Mouse (Mus musculus) neural tube, embryonic 13.5 days (tissue): ENCODE results near the gene Calr4. TPM values are rescaled to one million over a fixed set of nuclear protein-coding genes. Genes with fewer than 3 reads are reported as not detected.

Source experiments
- ATAC-seq: fragments of 200-750 bp; cut with Nextera tagmentation; 2 replicates; pipeline ENCODE4 v1.8.0; 2017; ENCODE audit warnings: low read depth, mild to moderate bottlenecking, moderate TSS enrichment, moderate library complexity
- H3K27ac ChIP-seq: fragments of 300-500 bp; sonication (generic); replicated peaks from 2 replicates; pipeline ENCODE4 v1.5.1; 2015; ENCODE audit warnings: moderate library complexity, mild to moderate bottlenecking, inconsistent platforms
- H3K27me3 ChIP-seq: fragments of 300-500 bp; sonication (generic); 2 replicates; pipeline ENCODE4 v1.6.1; 2015; ENCODE audit warnings: mild to moderate bottlenecking, inconsistent platforms
- H3K36me3 ChIP-seq: fragments of 300-500 bp; sonication (generic); 2 replicates; pipeline ENCODE4 v1.6.1; 2015; ENCODE audit warnings: mild to moderate bottlenecking, inconsistent platforms
- H3K4me1 ChIP-seq: fragments of 300-500 bp; sonication (generic); replicated peaks from 2 replicates; pipeline ENCODE4 v1.6.1; 2015; ENCODE audit warnings: inconsistent platforms
- H3K4me2 ChIP-seq: fragments of 300-500 bp; sonication (generic); 2 replicates; pipeline ENCODE4 v1.6.1; 2015; ENCODE audit warnings: inconsistent platforms, mild to moderate bottlenecking, moderate library complexity
- H3K4me3 ChIP-seq: fragments of 300-500 bp; sonication (generic); 2 replicates; pipeline ENCODE4 v1.5.1; 2015; ENCODE audit warnings: mild to moderate bottlenecking, inconsistent platforms
- H3K9ac ChIP-seq: fragments of 300-500 bp; sonication (generic); 2 replicates; pipeline ENCODE4 v1.6.1; 2015; ENCODE audit warnings: moderate library complexity, mild to moderate bottlenecking, inconsistent platforms
- H3K9me3 ChIP-seq: fragments of 300-500 bp; sonication (generic); 2 replicates; pipeline ENCODE4 v1.6.1; 2016; ENCODE audit warnings: inconsistent platforms
- WGBS: fragments of 180-500 bp; shearing (Covaris S2); methylation state at CpG from one replicate; pipeline ENCODE4 v1.1.7; 2015; 5-methylcytosine and 5-hydroxymethylcytosine counted together
- polyA plus RNA-seq: library from polyadenylated mRNA; unstranded; fragments of >200 nt; fragmentation: Nextera tagmentation; extraction: Ambion mirVana; gene quantifications from 2 replicates; pipeline ENCODE4 v1.2.1, GENCODE M21; 2015

Gene Calr4
- polyA plus RNA-seq, 1 experiment from 2014 or later, result 1.2 TPM

DNA sequence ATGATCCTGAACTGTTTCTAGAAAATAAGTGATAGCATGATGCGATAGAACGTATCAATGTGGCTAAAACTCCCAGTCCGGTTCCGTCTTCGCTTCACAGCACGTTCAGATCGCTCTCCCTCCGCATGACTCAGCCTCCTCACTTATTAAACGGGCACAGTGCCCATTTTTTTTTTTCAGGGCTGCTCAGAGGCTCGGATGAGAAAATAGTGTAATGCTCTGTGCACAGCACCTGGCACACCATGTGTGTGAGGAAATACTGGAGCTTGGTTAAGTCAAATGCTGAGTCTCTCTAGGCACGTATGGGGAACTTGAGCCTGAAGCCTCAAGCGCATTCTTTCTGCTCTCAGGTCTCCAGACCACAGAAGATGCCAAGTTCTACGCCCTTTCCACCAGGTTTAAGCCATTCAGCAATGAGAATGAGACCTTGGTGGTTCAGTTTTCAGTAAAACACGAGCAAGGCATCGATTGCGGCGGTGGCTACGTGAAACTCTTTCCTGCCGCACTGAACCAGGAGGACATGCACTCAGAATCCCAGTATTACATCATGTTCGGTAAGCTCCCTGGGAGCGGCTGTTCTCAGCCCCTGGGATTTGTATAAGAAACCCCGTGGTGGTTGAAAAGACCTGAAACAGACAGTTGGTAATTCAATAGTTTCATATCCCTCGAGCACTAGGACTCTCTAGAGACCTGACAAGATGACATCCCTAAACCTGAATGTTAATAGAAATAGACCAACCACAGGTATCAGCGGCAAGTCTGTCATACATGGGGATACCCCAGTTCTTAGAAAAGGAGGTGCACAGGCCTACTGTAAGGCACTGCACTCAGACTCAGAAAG is 4.4 kb downstream of the Calr4 start:
- no peak overlapping the region for H3K4me3 ChIP-seq
- no peak overlapping the region for H3K4me2 ChIP-seq
- H3K9ac ChIP-seq, result no peak overlapping the region
- H3K4me1 ChIP-seq, result peaks cover 66% of the 10 kb centered on the region
- WGBS, result 70% methylated on average over 24 of the region's 24 CpGs
- H3K36me3 ChIP-seq, result no peaks in the 10 kb centered on the region
- no peak for ATAC-seq
- 0 out of 2 replicates have a peak overlapping the region, but pooled peaks have one; percentile 9 for H3K27ac ChIP-seq
- H3K27me3 ChIP-seq, result no peaks in the 10 kb centered on the region
- H3K9me3 ChIP-seq, result no peaks in the 10 kb centered on the region

DNA sequence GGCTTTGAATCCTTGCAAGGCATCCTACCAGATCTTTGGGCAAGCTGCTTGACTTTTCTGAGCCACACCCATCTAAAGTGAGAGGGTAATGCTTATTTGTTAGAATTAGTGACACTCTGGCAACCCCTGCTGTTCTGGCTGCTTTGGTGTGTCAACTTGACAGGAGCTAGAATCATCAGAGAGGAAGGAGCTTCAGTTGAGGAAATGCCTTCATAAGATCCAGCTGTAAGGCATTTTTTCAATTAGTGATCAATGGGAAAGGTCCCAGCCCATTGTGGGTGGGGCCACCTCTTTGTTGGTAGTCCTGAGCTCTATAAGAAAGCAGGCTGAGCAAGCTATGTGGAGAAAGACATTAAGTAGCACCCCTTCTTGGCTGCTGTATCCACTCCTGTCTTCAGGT is 6.9 kb downstream of the Calr4 start:
- H3K4me2 ChIP-seq, result no peak overlapping the region
- no peak overlapping the region for H3K4me3 ChIP-seq
- no peak overlapping the region for H3K9ac ChIP-seq
- H3K27ac ChIP-seq, result peak overlapping the region; percentile 46
- H3K36me3 ChIP-seq, result no peaks in the 10 kb centered on the region
- H3K9me3 ChIP-seq, result no peaks in the 10 kb centered on the region
- no peak for ATAC-seq
- peaks cover 45% of the 10 kb centered on the region for H3K4me1 ChIP-seq
- H3K27me3 ChIP-seq, result no peaks in the 10 kb centered on the region

DNA sequence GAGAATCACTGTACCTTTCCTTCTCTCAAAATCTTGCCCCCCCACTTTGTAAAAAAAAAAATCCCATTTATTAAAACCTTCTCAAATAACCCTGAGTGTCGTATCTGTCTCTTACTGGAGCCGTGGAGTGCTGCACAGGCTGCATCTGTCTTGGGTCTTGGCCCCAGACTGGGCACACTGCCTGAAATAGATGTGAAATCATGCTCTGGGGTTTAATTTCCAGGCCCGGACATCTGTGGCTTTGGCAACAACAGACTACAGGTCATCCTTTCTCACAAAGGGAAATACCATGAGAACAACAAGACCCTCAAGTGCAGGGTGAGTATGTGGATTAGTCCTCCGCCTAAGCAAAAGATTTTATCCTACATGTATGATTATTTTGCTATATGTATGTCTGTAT is 7.6 kb downstream of the Calr4 start:
- no peak overlapping the region for H3K4me3 ChIP-seq
- no peak overlapping the region for H3K9ac ChIP-seq
- peak overlapping the region; percentile 56 for H3K27ac ChIP-seq
- H3K36me3 ChIP-seq, result no peaks in the 10 kb centered on the region
- H3K4me2 ChIP-seq, result no peak overlapping the region
- H3K4me1 ChIP-seq, result peaks cover 38% of the 10 kb centered on the region
- 58% methylated on average over 4 of the region's 4 CpGs for WGBS
- no peak for ATAC-seq
- H3K9me3 ChIP-seq, result no peaks in the 10 kb centered on the region
- H3K27me3 ChIP-seq, result no peaks in the 10 kb centered on the region

DNA sequence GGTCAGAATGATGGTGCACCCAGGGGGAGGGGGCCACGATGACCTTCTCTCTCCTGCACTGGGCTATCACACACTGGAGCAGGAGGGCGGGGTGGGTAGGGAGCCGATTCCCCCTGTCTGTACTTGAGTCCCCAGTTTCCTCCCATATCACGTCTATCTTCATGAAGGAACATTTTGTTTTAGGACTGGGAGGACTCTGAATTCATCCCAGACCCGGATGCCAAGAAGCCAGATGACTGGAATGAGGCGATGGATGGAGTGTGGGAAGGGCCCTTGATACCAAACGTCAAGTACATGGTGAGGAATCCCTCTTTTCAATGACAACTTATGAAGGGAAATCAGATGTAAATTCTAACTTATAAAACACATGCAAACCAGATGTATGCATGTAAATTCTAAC is 10.2 kb downstream of the Calr4 start:
- Histone ChIP-seq H3K4me1 (peaks cover 15% of the 10 kb centered on the region), H3K36me3 (no peaks in the 10 kb centered on the region), H3K4me2 (no peak overlapping the region), H3K9me3 (no peaks in the 10 kb centered on the region), H3K27ac (no peak overlapping the region), H3K27me3 (no peaks in the 10 kb centered on the region), H3K9ac (no peak overlapping the region), H3K4me3 (no peak overlapping the region)
- WGBS, result 87% methylated on average over 7 of the region's 7 CpGs
- ATAC-seq, result no peak

DNA sequence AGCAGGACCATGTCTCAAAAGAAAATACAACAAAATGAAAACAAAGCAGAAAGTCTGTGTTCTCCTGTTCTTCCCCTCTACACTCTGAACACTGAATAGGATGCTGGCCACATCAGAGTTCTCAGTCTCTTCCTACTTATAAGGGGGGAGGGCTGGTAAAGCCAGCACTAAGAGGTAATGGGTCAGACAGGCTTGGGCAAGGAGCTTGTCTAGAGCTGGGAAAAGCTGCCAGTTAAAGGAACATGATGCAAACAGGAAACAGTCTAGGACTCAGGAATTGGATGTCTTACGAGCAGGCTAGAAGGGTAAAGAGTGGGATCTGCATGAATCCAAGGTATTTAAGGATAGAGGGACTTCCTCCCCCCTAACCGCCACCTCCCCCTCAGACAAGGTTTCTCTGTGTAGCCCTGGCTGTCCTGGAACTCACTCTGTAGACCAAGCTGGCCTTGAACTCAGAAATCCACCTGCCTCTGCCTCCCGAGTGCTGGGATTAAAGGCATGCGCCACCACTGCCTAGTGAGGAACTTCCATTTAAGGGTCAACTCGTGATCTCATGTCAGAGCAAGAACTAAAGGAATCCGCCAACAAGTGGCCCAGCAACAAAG is 10.8 kb downstream of the Calr4 start:
- ATAC-seq, result no peak
- no peak overlapping the region for H3K4me3 ChIP-seq
- H3K36me3 ChIP-seq, result no peaks in the 10 kb centered on the region
- no peak overlapping the region for H3K27ac ChIP-seq
- H3K4me1 ChIP-seq, result peaks cover 15% of the 10 kb centered on the region
- H3K9ac ChIP-seq, result no peak overlapping the region
- no peaks in the 10 kb centered on the region for H3K9me3 ChIP-seq
- no peak overlapping the region for H3K4me2 ChIP-seq
- H3K27me3 ChIP-seq, result no peaks in the 10 kb centered on the region
- WGBS, result 88% methylated on average over 6 of the region's 6 CpGs

GRCm38 (mm10) chr4:109251605-109252004 is 17.3 kb downstream of the Calr4 start:
- Histone ChIP-seq H3K4me2 (no peak overlapping the region), H3K4me1 (no peaks in the 10 kb centered on the region), H3K4me3 (no peak overlapping the region), H3K9me3 (no peaks in the 10 kb centered on the region), H3K27ac (no peak overlapping the region), H3K27me3 (no peaks in the 10 kb centered on the region), H3K36me3 (no peaks in the 10 kb centered on the region), H3K9ac (no peak overlapping the region)
- ATAC-seq, result no peak
- 49% methylated on average over 3 of the region's 3 CpGs for WGBS

GRCm38 (mm10) chr4:109252199-109252598 is 17.9 kb downstream of the Calr4 start:
- ATAC-seq, result no peak
- no peak overlapping the region for H3K4me2 ChIP-seq
- no peak overlapping the region for H3K27ac ChIP-seq
- H3K9ac ChIP-seq, result no peak overlapping the region
- no peaks in the 10 kb centered on the region for H3K36me3 ChIP-seq
- H3K27me3 ChIP-seq, result no peaks in the 10 kb centered on the region
- H3K4me1 ChIP-seq, result no peaks in the 10 kb centered on the region
- 78% methylated on average over 4 of the region's 4 CpGs for WGBS
- no peaks in the 10 kb centered on the region for H3K9me3 ChIP-seq
- H3K4me3 ChIP-seq, result no peak overlapping the region

- H3K4me2 ChIP-seq, result no peak overlapping the region
- H3K27me3 ChIP-seq, result no peaks in the 10 kb centered on the region
- no peak overlapping the region for H3K27ac ChIP-seq
- H3K9ac ChIP-seq, result no peak overlapping the region
- no peak overlapping the region for H3K4me3 ChIP-seq
- no peaks in the 10 kb centered on the region for H3K4me1 ChIP-seq
- H3K9me3 ChIP-seq, result no peaks in the 10 kb centered on the region
- WGBS, result 77% methylated on average over 11 of the region's 11 CpGs
- ATAC-seq, result no peak
- H3K36me3 ChIP-seq, result no peaks in the 10 kb centered on the region
These were observed 19.4 kb downstream of the Calr4 start for GRCm38 (mm10) chr4:109253664-109254151.

DNA sequence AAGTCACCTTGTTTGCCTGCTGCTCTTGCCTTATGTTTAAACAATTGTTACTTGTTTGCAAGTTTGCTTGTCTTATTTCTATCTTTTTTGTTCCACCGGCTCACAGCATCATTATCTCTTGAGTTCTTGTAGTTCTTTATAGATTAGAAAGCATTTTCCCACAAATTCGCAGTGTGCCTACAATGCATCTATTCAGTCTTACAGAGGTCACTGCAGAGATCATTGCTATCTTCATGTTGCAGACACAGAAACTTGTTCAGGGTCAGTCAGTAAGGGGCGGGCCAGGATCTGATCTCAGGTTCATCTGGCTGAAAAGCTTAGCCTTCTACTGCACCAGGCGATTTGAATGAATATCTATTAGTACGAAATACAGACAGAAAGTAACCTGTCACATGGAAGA is 20.2 kb downstream of the Calr4 start:
- 80% methylated on average over 5 of the region's 5 CpGs for WGBS
- no peak for ATAC-seq

GRCm38 (mm10) chr4:109255321-109255720 is 21.0 kb downstream of the Calr4 start:
- no peaks in the 10 kb centered on the region for H3K36me3 ChIP-seq
- H3K9ac ChIP-seq, result no peak overlapping the region
- H3K9me3 ChIP-seq, result no peaks in the 10 kb centered on the region
- H3K4me1 ChIP-seq, result no peaks in the 10 kb centered on the region
- 83% methylated on average over 2 of the region's 2 CpGs for WGBS
- H3K4me2 ChIP-seq, result no peak overlapping the region
- no peak overlapping the region for H3K27ac ChIP-seq
- ATAC-seq, result no peak
- H3K27me3 ChIP-seq, result no peaks in the 10 kb centered on the region
- no peak overlapping the region for H3K4me3 ChIP-seq

More for the DNA sequence above, 20.2 kb downstream of the Calr4 start:
- H3K27me3 ChIP-seq, result no peaks in the 10 kb centered on the region
- H3K4me1 ChIP-seq, result no peaks in the 10 kb centered on the region
- H3K4me3 ChIP-seq, result no peak overlapping the region
- H3K9ac ChIP-seq, result no peak overlapping the region
- no peaks in the 10 kb centered on the region for H3K36me3 ChIP-seq
- no peak overlapping the region for H3K4me2 ChIP-seq
- H3K9me3 ChIP-seq, result no peaks in the 10 kb centered on the region
- H3K27ac ChIP-seq, result no peak overlapping the region

- H3K36me3 ChIP-seq, result no peaks in the 10 kb centered on the region
- H3K4me1 ChIP-seq, result no peaks in the 10 kb centered on the region
- H3K4me2 ChIP-seq, result no peak overlapping the region
- H3K4me3 ChIP-seq, result no peak overlapping the region
- ATAC-seq, result no peak
- H3K9me3 ChIP-seq, result no peaks in the 10 kb centered on the region
- no peak overlapping the region for H3K27ac ChIP-seq
- H3K9ac ChIP-seq, result no peak overlapping the region
- 87% methylated on average over 11 of the region's 11 CpGs for WGBS
- H3K27me3 ChIP-seq, result no peaks in the 10 kb centered on the region
These were observed 21.6 kb downstream of the Calr4 start for GRCm38 (mm10) chr4:109255727-109256417.

DNA sequence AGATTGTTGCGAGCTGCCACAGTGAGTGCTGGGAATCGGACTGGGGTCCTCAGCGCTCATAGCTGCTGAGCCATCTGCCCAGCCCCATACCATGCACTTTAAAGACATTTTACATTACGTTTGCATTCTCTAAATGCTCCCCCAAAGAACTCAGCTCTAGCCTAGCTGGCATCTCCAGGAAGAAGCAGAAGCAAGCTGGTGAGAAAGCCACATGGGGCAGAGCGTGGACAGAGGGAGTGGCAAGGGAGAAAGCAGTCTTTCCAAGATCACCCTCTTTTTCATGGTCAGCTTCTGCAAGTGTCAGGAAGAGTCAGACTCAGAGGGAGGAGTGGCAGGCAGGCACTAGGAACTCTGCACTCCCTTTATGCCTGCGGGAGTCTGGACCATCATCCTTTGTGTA is 22.5 kb downstream of the Calr4 start:
- WGBS, result 86% methylated on average over 6 of the region's 6 CpGs
- no peak for ATAC-seq
- Histone ChIP-seq H3K9ac (no peak overlapping the region), H3K4me3 (no peak overlapping the region), H3K27me3 (no peaks in the 10 kb centered on the region), H3K9me3 (no peaks in the 10 kb centered on the region), H3K4me2 (no peak overlapping the region), H3K4me1 (no peaks in the 10 kb centered on the region), H3K36me3 (no peaks in the 10 kb centered on the region), H3K27ac (no peak overlapping the region)
